Mouse (Mus musculus) testis, adult 2 months (tissue): ENCODE data around the gene Cmtr2.

ENCODE experiments used
- CTCF ChIP-seq: fragments of 200-500 bp; IDR thresholded peaks from 2 replicates; pipeline ENCODE4 v1.5.1; 2012; ENCODE audit warnings: low read depth, mild to moderate bottlenecking, inconsistent platforms, low read length, moderate library complexity; ENCODE audit not compliant: control insufficient read depth, insufficient read depth, insufficient replicate concordance
- POLR2A ChIP-seq: fragments of 200-500 bp; IDR thresholded peaks from 2 replicates; pipeline ENCODE4 v1.6.1; 2012; ENCODE audit warnings: low read depth, mild to moderate bottlenecking, inconsistent platforms, low read length, moderate library complexity; ENCODE audit not compliant: control insufficient read depth

GRCm38 (mm10) chr8:110166270-110166669 lies 49.2 kb upstream of the Cmtr2 start:
- TF ChIP-seq POLR2A (no peak), CTCF (no peak)
